Mouse (Mus musculus): ENCODE measurements at regions not wholly inside any gene's neighbourhood (a gene's known extent, or its start where the extent isn't known, plus 50 kb on each side); places are given as distances from the start of the nearest gene placed in this dataset.

DNA sequence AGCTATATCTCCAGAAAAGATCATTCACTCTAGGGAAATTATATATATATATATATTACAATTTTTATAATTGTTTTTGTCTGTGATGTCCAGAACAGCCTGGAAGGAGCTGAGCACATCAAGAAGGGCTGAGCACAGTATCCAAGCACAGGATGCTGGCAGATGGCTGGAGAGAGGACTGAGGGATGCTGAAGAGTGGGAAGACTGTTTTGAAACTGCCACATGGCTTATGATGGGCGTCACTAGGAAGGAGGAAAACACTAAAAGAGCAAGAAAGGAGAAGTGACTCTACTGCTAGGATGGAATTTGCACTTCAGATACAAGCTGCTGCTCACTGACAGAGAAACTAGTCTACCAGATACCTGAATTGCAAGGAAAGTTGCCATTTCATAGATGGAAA, 50.4 kb upstream of the Atg10 start:
- DNase-seq (ENCODE audit: low spot score in 2 of 2): peak; percentile 31 to 66

DNA sequence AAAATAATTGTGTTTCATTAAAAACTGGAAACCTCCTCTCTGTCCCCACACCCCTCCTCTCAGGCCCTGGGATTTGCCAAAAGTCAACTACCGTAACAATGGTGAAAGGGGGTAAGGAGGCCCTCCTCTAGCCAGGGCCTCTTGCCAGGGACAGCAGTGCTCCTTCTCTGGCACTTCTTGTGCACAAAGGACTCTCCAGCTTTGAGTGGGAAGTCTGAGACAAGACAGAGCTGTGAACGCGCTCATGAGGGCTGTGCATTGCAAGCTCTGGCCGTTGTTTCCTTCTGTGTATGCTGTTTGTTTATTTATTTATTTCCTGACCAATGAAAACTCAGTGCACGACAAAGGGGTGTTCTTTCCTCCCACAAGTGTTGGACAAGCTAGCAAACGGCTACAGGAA, 50.8 kb upstream of the Atg10 start:
- DNase-seq (ENCODE audit: low spot score in 2 of 2): peak; percentile 10 to 39

DNA sequence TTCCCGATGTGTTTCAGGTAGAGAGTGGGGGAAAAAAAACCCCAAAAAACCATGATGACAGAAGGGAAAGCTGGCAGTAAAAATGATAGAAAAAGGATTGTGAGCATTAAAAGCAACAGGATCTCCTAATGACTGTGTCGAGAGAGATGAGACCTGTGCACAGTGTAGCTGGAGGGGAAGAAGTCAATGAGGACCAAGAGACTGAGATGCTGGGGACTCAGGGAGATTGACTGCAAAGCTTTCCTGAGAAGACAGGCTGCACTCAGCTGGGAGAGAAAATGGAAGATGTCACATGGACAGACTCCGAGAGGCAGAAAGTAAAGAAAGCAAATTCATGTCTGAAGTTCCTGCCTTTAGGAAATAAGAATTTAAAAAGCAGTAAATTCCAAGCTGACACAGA, 55.7 kb upstream of the Atg10 start:
- DNase-seq (ENCODE audit: low spot score in 2 of 2): no peak

DNA sequence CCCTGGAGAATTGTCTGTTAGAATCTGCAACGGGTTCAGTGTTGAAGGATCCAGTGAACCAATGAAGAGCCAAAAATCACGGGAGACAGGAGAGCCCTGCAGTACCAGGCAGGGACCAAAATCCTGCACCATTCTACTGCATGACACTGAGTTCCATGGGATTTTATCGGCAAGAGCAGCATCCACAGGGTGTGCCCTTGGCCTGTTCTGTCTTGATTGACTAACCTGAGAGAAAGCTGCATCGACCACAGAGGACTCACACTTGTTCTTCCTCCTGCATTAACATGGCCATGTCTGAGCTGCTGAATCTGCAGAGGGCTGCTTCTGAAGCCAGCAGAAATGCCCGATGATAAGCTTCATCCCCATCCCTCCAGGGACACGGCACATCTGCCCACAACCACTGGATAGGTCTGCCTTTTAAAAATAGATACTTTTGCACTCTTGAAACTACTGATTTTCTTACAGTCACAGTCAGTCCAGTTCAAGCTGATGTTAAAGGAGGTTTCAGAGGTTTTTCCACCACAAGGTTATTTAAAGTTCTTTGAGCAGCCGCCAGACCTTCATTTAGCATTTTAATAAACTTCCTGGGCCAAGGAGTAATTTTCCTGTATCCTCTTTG, 71.9 kb upstream of the Atg10 start:
- no peak for DNase-seq (ENCODE audit: low spot score in 2 of 2)

DNA sequence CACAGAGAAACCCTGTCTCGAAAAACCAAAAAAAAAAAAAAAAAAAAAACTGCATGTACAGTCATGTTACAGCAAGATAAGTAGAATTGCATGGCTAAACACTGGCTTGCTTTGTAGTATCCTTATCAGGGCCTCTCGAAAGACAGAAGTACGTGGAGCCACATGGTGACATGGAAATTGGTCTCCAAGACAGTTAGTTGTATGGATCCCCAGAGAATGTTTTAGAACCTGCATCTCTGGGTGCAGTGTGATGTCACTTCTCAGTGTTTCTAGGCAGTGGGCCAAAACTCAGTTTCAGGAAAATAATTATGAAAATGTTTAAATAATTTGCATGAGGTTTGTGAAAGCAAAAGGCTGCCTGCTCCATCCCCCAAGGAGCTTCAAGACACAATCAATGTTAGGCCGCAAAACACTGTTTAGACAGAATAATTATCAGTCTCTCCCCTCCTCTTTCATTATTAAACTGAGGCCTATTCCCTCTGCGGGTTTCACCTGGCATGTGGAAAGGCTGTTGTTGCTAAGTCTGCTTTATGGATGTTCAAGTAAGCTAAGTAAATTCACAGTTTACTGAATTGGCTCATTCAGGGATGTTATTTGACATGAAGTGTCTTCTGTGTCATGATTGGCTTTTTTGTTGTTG, 72.9 kb upstream of the Atg10 start:
- no peak for DNase-seq (ENCODE audit: low spot score in 2 of 2)

DNA sequence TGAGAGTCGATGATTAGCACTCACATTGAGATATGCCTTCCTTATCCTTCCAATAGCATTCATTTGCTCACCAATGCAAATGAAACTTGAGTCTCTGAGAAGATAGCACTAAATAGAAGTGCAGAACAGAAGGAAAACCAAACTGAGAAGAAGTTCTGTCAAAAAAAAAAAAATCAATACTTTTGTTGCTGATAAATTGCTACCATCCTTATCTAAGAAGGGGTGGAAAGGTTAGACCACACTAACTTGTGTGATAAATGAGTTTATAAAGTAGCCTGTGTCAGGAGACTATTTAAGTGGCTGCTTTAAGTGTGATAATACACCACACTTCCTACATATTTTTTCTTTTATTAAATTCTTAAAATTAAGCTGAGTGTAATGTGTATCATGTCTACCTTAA, 78.1 kb upstream of the Atg10 start:
- DNase-seq (ENCODE audit: low spot score in 2 of 2): no peak

DNA sequence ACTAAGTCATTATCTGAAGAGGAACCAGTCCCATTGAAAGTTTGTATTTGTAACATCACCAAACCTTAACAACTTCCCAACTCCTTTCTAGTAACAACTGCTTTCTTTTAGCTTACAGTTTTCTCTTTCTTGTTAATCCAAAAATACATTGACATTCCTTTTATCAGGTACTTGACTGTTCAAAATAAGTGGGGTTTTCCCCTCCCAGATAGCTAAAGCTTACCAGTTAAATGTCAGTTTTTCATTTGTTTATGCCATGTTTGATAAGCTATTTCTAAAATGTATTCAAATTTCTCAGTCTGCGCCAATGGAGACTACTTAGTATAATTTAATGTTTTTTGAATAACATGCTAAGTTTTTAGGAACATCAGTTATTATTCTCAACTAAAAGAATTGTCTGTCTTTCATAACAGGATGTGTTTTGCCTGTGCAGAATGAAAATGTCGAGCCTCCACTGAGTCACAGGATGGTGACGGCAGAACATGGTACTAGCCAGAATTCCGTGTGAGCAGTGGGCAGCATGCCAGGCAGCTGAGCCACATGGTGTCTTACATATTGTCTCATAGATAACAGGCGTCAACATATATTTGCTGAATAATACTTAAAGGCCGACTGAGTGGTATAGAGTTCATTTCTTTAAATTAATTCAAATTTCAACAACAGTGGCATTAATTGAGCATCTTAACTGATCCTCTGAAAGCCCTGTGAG, 82.1 kb upstream of the Atg10 start:
- DNase-seq (ENCODE audit: low spot score in 2 of 2): peak in 1 of 2 experiments; percentile 22

DNA sequence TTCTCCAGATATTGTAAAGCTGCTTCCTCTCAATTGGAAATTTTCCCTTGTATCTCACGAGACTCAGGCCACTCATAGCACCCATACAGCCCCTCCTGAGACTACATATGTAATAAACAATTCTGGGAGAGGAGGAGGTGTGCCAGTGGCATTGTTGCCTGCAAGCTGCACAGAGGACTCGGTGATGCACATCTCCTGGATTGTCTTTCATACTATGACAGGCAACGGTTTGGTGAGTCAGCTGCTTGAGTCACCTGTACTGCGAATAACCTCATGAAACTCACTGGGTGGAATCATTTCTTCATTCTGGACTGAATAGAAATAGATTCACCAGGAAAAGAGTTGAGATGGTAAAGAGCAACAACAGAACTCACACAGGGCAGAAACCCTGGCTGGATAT, 82.8 kb upstream of the Atg10 start:
- DNase-seq (ENCODE audit: low spot score in 2 of 2): no peak

DNA sequence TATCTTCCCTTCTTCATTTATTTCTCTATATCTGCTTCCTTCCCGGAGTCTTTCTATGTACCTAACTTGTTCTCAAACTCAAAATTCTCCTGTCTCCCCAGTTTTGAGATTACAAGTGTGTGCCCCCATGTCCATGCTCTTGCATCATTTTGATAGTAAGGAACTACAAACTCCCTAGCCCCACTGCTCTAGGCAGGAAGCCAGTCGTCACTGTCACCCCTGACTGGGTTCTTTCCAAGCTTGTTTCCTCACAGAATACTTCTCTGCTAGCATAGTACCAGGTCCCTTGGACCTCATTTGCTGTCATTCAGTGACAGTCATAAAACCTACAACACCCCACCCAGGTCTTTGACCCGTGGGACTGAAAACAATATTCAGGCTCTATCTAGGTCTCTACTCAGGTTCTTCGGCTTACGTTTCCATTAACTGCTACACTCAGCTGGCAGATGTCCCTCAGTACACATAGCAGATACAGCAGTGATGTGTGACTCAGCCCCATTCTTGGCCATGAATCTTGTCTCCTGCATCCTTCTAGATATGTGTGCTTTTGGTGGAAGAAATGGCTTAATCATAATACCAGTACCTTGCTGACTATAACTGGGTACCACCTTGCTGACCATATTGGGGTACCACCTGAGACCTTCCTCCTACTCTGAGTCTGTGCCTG, 89.3 kb upstream of the Atg10 start:
- DNase-seq (ENCODE audit: low spot score in 2 of 2): no peak

DNA sequence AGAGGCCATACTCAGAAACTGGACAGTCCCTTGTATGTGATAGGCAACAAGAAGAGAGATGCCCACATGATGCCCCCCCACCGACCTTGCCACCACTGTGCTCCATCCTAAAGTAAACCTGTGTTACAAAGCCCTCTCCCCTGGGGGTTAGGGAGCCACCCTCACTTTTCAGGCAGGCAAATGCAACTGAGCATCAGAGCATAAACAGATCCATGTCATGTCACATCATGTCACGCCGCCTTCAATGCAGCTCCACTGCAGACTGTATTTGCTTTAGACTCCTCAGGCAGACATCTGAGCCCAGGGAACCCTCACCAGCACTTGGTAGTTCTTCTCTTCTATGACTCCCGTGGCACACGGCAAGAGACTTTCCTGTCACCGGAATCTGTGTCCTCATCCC, 98.6 kb upstream of the Atg10 start:
- DNase-seq (ENCODE audit: low spot score in 2 of 2): no peak

DNA sequence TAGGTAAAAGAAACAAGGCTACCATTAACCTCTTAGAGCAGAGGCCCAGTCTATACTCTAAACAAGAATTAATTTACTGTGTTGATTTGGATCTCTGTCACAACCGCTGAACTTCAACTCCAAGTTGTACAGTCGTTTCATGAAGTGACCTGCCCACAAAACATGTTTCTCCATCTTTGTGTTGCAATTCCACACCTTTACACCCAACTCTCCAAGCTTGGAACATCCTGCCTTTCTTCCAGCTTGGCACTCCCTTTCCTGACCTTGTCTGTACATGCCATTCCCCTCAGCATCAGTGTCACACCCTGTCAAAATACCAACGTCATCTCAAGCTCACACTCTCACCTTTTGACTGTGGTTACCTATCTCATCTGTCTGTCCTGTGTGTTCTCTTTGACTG, 103.1 kb upstream of the Atg10 start:
- DNase-seq (ENCODE audit: low spot score in 2 of 2): no peak

DNA sequence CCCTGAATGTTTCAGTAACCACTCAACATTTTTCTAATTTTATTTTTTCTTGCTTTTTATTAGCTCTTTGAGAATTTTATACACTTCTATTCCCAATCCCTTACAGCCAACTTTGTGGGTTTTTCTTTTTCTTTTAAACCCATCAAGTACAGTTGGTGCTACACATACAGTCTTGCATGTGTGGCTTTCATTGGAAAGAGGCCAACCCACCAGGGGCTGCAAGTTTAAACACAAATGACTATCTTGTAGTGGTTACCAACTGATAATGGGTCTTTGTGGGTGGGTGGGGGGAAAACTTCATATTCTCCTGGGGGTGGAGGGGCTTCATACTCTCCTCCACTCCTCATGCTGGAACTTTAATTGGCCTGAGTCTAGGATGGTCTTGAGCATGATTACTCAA, 110.5 kb upstream of the Atg10 start:
- DNase-seq (ENCODE audit: low spot score in 2 of 2): no peak

DNA sequence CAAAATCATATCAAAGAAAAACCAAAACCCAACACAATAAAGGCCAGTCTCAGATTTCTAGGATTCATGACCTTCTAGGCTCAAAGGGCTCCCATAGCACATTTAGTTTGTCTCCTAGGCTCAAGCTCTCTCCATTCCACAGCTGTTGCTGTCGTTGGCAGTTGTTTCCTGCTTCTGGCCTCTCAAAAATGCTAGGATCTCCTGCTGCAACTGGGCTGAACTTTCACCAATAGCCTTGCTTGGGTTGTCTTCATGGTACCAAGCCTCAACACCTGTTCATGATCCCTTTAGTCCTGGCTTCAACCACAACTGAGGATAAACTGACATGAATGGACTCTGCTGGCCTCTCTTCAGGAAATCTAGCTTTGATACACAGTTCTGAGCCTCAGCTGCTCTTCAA, 115.9 kb upstream of the Ssbp2 start:
- DNase-seq (ENCODE audit: low spot score in 2 of 2): no peak

DNA sequence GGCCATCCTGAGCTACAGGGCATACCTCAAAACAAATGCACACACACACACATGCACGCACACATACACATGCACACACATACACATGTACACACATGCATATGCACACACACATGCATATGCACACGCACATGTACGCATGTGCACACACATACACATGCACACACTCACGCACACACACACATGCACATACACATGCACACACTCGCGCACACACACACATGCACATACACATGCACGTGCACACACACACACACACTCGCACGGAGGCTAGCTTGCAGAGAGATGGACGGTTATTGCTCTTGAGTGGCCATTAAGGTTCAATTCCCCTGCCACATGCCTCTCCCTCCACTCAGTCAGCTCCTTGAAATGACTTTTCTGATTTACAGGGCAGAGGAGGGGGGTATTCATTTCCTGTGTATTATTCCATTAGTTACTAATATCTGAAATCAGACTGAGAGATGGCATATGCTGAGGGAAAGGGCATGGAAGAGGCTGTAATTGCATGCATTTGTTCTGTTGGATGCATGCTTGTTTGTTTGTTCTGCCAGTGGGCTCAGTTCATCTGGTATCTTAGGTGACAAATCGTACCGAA, 111.5 kb upstream of the Ssbp2 start:
- no peak for DNase-seq (ENCODE audit: low spot score in 2 of 2)

DNA sequence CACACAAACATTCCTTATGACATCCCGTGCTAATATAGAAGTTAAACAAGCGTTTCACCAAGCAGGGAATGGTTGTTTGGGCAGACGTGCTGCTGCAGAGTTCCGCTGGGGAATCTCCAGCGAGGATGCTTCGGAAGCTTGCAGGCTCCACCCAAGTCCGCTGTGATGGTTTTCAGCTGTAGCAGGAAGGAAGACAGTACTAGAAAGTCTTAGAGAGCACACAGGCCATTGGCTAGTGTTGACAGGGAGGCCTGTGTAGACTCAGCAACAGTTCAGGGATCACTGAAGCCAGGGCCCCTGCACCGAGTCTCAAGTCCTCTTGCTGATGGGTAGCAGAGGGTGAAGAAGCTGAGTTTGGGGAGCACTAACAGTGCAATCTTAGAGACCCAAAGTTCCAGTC, 107.8 kb upstream of the Ssbp2 start:
- DNase-seq (ENCODE audit: low spot score in 2 of 2): no peak

DNA sequence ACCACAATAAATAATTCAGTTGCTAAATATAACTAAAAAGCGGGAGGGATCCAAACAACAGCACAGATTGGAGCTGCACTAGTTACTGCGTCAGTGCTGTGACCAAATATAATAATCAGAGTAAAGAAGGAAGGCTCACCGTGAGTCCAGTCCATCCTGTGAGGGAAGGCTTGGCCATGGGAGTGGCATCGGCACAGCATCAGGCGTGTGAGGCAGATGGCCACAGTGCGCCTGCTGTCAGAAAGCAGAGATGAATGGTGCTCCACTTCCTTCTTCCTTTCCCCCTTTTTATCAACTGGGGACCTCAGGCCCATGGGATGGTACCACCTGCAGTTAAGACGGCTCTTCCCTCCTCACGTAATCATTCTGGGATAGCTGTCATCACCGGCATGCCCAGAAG, 103.6 kb upstream of the Ssbp2 start:
- no peak for DNase-seq (ENCODE audit: low spot score in 2 of 2)

DNA sequence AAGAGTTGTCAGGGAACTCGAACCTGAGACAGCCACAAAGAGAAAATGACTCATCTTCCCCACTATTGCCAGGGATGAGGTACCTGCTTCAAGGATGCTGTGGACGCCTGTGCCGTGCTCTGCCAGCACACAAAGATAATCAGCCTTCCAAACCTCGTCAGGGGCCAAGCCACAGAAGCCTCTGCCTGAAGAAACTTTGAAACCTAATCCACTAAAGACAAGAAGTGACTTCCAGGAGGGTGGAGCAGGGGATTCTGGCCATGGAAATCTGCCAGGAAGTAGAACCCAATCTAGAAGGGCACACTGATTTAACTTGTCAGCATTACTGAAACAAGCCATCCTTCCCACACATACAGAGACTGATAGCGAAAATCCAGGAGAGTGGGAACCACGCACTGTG, 100.0 kb upstream of the Ssbp2 start:
- no peak for DNase-seq (ENCODE audit: low spot score in 2 of 2)

DNA sequence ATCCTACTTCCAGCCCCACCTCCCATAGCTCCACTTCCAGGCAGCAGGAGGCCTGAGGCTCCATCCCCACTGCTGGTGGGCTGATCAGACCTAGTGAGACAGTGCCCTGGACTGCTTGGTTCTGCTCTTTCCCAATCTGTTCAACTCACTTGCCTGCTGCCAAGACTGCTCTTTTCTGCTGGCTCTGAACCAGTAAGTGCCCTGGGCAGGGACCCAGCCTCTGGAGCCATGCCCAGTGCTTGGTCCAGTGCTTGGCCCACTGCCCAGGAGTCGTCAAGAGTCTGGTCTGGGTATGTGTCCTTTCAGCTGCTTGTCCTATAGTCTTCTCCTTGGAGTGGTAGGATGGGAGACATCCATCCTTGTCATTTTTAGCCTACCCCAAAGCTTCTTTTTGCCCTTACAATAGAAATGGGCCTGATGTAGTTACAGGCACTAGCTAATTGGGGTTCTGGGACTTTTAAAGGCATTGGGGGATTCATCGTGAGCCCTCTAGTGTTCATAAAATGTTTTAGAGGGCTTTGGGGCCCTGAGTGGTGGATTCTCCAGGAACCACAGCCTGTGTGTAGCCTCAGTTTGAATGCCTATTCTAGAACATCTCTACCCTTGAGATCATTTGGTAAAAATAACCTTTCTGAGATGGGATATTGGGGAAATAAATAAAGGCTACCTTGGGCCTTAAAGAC, 94.7 kb upstream of the Ssbp2 start:
- DNase-seq (ENCODE audit: low spot score in 2 of 2): peak; percentile 63 to 74

DNA sequence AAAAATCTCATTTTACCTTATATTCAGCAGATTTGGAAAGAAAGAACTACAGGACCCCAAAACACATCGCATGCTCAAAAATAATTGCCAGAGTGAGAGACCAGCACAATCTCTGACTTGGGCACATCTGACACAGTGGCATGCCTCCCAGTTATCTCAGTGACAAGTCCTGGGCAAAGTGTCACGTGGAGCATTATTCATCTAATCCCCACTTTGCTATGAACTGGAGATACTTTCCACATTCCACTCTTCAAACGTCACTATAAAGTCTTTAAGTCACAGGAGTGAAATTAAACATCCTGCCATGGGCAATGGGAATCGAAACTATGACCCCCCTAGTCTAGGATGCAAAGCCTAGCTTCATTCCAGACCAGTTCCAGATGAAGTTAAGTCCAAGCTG, 93.5 kb upstream of the Ssbp2 start:
- DNase-seq (ENCODE audit: low spot score in 2 of 2): no peak

DNA sequence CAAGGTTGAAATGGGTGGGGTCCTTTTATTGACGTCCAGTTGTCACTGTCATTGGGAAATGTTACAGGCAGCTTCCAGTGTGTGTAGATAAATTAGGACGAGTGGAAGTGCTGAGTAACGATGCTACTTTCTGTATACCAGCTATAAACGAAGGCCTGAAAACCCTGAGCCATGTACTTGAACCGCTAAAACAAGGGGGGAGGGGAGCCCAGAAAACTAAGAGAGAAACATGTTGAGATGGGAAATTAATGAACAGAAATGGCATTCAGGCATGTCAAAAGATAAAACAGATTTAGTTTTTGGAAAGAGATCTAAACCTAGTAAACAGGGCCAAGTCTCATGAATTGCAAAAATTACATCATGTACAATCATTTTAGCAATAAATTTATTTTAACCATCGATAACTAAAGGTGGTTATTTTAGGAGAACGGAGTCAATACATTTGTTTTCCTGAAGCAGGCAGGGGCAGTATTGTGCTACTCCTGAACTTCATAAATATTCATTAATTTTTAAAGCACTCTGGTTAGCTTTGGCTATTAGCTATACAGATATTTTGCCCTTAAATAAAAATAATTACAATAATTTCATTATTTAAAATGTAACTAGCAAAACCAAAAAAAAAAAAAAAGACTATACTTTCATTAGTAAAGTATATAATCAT, 92.1 kb upstream of the Ssbp2 start:
- no peak for DNase-seq (ENCODE audit: low spot score in 2 of 2)

DNA sequence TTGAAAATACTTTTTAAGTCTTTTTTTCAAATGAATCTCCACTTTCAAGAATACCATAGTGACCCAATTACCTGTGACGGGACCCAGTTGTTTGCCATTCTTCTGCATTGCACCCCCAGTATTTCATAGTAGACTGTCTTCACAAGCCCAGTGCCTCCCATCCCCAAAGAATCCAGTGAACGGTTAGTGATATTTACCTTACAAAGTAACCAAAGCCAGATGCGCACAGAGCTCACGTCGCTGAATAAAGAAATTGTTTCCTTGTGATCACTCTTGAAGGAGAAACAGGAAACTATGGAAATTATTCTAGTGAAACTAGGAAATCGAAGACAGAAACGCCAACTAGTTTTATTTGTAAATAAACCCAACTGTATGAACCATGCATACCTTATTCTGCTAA, 91.4 kb upstream of the Ssbp2 start:
- DNase-seq (ENCODE audit: low spot score in 2 of 2): no peak
